Mouse (Mus musculus) ovary, postnatal 36 days (tissue): ENCODE data around the gene Bves.
"Not testable (repeated sequence)": the region's sequence is repeated elsewhere in the genome, so short reads cannot be mapped to it uniquely, and the experiment has no call there.

Experiments
- DNase-seq: peaks from one replicate; pipeline ENCODE4 v3.0.0; 2022; ENCODE audit warnings: low spot score, mixed read lengths

Gene Bves

DNA sequence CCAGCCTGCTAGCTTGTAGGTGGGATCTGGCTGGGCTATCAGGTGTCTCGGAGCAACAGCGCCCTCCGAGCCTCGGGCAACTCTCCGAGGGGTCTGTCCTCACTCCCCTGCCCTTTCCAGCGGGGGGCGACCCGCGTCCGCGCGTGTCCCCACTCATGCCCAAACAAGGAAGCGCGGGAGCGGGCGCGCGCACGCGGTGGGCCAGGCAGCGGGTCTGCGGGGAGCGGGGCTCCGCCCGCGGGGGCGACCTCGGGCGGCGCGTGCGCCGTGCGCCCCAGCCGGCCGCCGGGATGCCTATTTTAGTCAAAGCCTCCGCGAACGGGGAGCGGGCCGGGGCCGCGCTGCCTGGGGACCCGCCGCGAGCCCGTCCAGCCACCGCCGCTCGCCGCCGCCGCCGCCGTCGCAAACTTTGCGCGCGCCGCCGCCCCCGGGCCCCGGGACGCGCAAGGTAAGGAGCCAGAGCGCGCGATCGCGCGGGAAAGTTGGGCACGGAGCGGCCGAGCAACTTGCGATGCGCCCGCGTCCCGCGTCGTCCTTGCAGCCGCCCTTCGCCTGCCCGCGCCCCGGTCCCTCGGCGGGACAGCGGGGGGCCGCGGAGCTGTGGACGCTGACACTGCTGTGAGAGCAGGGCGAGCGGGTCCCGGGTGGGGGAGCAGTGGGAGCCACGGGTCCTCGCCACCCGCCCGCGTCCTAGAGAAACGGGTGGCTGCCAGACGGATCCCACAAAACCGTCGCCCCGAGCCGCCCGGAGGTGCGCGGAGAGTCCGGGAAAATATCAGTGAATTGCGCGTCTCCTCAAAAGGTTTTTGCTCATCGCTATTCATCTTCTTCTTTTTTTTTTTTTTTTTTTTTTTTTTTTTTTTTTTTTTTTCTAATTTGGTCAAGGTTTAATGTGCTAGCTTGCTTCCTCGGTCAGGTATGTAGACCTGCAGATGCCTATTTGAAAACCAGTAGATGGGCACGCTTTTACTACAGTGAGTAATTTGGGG is at the start of gene Bves:
Bves (plus strand) TSS at position 339 of the 989 bp plus-strand sequence.
- DNase-seq: peak; percentile 58

DNA sequence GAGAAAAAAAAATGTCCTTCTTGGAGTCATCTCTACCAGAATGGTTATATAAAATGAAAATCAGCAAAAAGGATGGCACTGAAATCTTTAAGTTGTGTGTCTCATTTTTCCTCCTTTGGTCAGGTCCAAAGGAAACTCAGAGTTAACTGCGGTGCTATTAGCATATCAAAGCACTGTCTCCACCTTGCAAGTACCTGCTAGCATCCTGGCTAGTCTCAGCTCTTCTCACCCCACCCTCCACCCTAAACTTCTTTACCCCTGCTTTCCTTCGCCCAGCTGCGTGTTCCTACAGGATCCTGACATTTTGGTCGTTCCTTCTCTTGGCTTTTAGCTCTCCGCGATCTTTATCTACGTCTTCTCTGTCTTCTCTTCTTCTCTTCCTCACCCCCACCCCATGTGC is 47.2 kb upstream of the Bves start:
- DNase-seq: no peak

DNA sequence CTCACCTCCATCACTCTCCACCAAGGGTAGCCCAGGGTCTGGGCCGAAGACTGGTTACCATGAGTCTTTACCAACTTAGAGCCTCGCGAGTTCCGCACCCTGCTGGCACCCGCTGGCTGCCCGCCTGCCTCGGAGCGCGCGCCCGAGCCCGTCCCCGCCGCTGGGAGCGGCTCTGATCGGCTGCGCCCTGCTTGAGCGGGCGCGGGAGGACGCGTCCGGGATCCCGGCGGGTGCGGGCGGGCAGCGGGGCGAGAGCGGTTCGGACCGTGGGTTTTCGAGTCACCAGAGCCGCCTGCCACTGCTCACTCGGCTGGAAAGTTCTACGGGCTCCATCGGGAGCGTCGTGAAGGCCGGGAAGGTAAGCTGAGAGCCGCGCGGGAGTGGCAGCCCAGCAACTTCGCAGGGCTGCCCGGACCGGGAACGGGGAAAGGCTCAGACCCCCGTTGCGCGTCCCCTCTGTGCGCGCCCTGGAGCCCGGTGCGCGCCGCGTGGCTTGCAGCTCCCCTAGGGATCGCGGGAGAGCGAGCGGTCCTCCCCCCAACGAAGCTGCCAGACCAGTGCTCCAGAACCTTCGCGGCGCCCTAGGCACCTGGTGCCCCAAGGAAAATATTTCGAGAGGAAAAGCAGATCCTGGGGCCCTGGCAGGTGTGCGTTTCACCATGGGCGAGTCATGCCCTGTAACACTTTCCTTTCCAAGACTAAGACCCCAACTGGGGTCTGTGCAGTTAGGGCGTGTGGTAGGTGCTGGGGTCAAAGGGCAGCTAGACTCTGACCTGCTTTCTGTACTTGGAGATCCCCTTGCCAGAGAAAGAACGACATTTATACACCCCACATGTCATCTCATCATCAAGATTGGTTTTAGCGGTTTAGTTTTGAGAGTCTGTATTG is 46.1 kb upstream of the Bves start:
- DNase-seq: peak; percentile 36

GRCm38 (mm10) chr10:45290618-45291017 is 45.0 kb upstream of the Bves start:
- no peak for DNase-seq

GRCm38 (mm10) chr10:45292159-45292558 is 43.4 kb upstream of the Bves start:
- not testable (repeated sequence) for DNase-seq

GRCm38 (mm10) chr10:45295093-45295492 is 40.5 kb upstream of the Bves start:
- DNase-seq: no peak

GRCm38 (mm10) chr10:45298503-45298902 is 37.1 kb upstream of the Bves start:
- no peak for DNase-seq

- no peak for DNase-seq
Observed at GRCm38 (mm10) chr10:45299509-45299908, 36.1 kb upstream of the Bves start.

- DNase-seq: no peak
Observed at GRCm38 (mm10) chr10:45303315-45304036, 32.1 kb upstream of the Bves start.

DNA sequence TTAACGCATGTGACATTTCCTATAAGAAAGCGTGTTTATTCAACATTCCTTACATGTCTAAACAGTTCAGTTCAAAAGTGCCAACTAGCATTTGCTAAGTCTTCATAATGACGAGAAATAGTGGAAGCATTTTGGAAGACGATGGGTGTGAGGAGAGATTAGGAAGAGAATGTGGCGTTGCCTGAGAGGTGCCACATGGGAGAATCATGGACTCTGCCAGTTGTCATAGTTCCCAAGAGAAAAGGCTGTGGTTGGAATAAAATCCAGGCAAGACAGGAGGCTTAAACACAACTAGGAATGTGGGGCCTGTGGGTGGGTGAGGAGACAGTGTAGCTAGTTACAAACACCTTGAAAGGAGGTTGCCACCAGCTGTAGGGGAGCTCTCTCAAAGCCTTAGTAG is 30.4 kb upstream of the Bves start:
- no peak for DNase-seq

DNA sequence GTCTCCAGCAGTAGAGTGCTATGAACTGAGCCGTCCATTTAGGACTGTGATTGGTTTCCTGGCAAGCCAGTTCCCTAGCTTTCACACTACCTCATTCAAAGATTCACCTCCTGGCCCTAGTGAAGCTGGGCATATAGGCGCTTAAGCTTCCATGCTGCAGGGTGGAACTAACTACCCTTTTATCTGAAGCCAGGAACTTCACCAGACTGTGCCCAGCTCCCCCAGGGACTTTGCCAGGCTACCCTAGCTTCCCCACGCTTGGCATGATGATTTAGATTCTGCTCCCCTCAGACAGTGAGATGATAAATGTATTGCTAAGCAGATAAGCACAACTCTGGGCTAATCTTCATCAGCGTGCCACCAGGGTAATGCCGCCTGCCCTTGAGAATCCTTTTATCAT is 24.4 kb upstream of the Bves start:
- no peak for DNase-seq

GRCm38 (mm10) chr10:45311624-45312023 is 23.9 kb upstream of the Bves start:
- DNase-seq: no peak

GRCm38 (mm10) chr10:45314865-45315264 is 20.7 kb upstream of the Bves start:
- no peak for DNase-seq

- no peak for DNase-seq
Observed at GRCm38 (mm10) chr10:45318922-45319321, 16.6 kb upstream of the Bves start.

- DNase-seq: no peak
Observed at GRCm38 (mm10) chr10:45320296-45320695, 15.3 kb upstream of the Bves start.

DNA sequence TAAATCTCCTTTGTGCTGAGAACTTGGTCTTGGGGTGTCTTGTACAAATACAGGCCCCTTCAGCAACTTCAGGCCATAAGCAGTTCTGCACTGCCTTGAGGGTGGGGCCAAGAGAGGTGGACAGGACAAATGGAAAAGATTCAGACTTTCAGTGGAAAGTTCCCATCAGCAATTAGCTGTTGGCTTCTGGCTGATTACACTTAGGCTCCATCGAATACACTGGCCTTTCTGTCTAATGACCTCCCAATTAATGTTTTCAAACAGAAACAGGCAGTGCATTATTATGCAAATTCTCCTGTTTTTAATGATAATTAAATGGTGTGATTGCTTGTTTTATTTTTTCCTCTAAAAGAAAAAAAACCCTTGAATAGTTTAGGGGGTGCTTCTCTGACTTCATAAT is 11.4 kb upstream of the Bves start:
- DNase-seq: no peak

DNA sequence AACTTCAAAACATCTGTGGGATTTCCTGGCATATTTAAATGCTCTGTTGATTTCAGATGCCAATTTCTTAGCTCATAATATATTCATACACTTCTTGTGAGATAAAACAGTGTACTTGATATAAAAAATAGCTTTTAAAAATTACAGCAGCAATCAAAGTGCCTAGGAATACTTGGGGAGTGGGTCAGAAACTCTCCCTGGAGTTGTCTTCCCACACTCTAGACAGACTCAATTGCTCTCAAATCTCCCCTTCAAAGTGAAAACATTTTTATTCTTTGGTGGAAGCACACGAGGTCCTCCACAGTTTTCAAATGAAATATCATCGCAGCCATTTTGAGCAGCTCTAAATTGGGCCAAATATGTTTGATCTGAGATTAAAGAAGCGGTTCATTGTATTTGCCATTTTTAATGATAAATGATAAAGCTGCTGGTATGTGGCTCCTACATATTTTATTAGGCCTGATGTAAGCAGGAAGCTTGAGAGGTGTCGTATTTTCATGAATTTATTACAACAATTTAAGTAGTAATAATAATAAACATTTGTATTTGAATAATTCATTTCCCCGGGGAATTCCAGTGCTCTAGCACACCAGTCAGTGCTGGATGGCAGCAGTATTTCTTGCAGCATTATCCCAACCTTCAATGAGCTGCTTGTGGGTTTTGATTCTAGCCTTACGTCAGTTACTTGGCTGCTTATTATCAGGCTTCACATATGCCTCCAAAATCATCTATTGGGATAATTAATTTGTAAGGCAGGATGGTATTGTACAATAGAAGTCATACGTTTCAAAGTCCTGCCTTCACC is 7.2 kb upstream of the Bves start:
- DNase-seq: no peak

DNA sequence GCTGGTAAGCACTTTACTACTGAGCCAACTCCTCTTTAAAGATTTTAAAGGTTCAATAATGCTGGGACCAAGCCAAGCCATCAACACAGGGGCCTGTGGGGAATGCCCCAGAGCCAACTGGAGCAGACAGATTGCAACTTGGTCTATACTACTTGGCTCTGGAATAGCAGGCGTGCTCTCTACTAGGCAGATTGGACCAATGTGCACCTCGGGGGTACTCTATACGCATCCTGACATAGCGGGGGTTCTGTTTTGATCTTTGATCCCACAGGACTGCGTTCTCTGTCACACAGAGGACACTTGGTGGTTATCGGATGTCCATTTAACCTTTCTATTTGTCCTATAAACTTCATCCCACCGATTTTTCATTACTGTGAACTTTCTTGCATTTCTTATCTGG is 647 bp upstream of the Bves start:
- DNase-seq: no peak

DNA sequence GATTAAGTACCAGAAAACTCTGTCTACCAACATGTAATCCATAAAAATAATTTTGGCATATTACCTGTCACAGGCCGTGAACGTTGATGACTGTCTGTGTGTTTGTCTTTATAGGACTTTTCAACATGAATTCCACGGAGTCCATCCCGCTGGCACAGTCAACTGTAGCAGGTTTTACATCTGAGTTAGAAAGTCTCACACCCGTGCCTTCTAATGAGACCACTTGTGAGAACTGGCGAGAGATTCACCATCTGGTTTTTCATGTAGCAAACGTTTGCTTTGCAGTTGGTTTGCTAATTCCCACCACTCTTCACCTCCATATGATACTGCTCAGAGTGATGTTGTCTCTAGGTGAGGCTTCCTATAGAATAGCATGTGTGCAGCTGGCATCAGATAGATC is 3.5 kb downstream of the Bves start:
- DNase-seq: no peak

DNA sequence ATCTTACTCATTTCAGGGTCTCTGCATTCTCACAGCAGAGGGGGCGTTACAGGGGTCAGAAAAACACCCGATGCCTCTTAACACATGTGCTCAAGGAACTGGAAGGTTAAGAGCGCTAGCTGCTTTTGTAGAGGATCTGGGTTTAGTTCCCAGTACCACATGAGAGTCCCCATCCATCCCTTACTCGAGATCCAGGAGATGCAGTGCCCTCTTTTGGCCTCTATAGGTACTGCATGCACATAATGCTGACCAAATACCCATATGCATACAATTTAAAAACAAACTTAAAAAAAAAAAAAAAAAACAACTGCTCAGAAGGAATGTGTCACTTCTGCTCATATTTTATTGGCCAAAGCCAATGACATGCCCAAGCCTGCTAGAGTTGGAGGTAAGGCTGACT is 8.8 kb downstream of the Bves start:
- no peak for DNase-seq

GRCm38 (mm10) chr10:45345217-45345616 is 9.6 kb downstream of the Bves start:
- DNase-seq: no peak
